Mouse (Mus musculus): Measurements from ENCODE around the gene Foxb1.

Foxb1 gene

DNA sequence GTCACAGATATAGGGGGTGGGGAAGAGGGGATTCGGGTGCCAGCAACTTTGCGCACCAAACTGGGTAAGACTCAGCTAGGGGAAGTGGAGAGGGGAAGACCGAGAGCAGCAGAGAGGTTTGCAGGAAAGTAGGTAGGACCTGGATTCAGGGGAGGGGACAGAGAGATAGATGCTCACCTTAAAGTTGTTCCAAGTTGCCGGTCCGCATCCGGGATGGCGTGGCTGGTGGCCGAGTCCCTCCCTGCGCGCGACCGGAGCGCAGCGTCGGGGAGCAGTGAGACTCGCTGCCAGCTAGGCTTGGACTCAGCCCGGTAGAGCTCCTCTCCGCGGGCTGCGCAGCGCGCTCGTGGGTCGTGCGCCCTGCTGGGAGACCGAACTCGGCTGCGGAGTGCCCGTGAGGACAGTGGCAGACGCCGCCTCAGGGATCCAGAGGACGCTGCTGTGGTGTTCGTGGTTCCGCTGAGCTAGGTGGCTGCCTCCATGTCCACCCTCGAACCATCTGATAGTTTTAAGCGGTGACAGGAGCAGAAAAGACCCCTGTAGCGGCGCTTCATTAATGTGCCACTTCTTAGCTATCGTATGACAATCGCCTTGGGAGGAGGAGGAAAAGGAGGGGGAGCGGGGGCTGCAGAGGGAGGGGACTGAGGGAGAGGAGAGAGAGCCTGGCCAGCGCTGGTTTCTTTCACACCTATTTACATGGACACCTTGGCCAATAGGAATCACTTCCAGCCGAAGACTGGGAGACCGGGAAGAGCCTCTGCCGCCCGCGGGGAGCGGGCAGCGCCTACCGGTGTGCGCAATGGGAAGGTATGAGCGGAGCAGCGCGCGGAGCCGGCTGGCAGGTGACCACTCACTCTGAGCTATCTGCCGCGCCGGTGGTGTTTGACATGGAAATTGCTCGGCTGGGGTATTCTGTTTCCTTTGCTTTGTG lies at the start of gene Foxb1:
Gene Foxb1, minus strand, starts transcription at position 570 of the 931 bp plus-strand sequence.
- DNase-seq = peak; percentile 56

DNA sequence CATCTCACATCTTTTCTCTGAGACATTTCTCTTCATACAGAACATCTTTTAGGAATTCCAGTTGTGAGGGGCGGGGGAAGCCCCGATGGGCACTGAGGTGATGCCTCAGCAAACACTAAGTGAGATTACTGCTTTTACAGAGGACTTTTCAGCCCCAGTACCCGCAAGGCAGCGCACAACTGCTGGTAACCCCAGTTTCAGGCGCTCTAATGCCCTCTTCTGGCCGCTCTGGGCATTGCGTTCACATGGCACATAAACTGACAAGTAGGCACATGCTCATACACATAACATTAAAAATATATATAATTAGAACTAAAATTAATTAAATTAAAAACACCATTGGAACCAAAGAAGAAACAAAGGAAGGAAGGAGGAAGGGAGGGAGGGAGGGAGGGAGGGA lies 29.8 kb upstream of the Foxb1 start:
- peak; percentile 79 for DNase-seq

DNA sequence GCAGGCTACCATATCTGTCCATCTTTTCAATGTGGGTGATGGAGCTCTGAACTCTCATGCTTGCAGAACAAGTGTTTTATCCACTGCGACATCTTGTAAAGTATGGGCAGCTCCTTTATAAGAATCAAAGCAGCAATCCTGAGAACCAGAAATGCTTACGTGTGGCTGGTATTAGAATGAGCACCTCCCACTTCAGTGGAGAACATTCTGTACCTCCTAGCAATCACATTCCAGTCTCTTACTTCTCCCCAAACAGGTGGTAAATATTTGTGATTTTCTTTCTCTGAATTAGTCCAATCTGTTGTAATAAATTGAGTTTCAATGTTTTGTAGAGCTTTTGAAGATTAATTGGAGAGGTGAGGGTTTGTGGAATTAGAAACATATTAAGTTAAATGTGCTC lies 19.3 kb upstream of the Foxb1 start:
- DNase-seq = no peak

GRCm38 (mm10) chr9:69769949-69770585 lies 9.3 kb upstream of the Foxb1 start:
- no peak for DNase-seq

- DNase-seq = no peak
These were observed 8.6 kb upstream of the Foxb1 start for GRCm38 (mm10) chr9:69769091-69769948.

DNA sequence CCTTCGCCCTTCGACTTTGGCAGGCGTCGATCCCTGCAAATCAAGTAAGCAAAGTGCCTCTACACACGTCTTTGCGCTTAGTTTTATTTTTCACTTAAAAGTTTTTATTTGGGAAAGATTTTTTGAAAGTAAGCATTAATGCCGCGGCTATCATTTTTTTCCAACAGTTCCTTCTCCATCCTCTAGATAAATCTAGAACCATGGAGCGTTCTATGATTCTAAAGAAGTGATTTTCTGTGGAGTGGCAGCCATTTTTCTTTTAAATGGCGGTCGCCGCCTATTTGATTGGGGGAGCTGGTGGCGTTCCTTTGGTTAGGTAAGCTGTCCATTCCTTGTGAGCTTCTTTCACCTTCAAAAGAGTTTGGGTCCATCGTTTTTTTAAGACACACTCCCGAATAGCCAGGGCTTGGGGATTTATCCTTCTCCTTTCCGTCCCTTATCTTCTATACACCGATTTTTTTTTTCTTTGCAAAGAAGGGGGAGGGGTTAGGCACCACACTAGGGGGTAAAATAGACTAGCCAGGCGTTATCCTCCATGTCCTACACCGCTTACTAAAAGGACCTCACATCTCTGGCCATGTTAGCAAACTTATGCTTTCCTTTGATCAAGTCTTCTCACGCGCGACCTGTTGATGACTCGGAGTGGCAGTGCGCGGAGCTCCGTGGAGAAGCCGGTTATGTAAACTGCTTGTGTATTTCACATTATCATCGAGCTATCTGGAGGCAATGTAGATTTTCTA lies 7.6 kb upstream of the Foxb1 start:
- no peak for DNase-seq

- peak; percentile 29 for DNase-seq
These were observed 6.7 kb upstream of the Foxb1 start for GRCm38 (mm10) chr9:69767421-69767820.

DNA sequence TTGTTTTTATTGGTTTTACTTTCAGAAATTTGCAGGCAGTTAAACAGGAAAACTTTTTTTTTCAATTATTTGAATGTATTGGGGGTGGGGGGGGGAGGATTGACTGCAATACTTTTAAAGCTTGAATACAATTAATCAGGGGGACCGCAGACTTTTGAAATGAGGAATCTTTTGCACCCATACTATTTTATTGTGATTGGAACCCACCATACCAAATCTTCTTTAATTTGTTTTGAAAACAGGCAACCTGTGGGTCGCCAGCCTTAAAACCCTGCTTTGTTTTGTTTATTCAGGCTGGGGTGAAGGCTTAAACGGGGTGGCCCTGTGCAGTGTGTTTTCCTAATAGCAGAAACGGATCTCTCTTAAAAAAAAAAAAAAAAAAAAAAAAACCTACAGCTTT lies 6.2 kb upstream of the Foxb1 start:
- no peak for DNase-seq

DNA sequence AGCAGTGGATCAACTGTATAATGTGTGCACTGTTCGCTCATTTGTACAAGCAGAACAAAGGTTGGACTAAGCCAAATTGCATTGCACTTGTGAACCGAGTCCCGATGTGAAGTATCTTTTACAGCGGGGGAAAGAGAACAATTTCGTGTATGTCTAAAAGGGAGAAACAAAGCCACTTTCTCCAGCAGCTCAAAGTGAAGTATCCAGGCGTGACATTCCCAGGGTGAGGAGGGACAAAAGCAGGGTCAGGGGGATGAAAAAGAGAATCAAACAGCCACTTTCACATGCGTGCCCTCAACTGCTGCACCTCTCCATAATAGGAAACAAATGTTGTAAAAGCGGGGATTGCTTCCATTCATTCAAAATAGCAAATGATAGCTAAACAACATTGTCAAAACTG lies 5.6 kb upstream of the Foxb1 start:
- no peak for DNase-seq

DNA sequence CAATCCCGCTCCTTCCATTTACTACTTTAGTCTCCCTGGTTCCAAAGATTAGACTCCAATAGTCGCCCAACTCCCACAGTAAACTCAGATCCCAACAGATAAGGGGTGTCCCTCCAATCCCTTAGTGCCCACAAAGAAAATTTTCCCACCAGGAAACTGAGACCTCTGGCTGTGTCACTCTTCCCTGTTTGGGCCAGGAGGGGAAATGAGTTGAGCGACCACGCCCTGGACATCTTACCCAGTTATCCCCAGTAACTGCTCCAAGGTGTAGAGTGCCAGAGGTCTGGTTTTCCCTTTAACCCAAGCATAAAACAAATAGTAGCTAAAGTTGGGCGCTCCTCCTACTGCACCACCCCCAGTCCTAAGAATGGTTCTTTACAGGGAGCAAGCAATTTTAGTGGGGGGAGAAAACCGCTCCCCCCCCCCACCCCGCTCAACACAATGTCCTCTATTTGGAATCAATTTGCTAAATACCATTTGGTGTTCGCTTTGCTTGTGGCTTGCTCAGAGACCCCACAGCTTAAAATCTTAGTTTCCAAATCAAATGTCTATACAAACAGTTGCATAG lies 4.8 kb upstream of the Foxb1 start:
- no peak for DNase-seq

- peak; percentile 40 for DNase-seq
These were observed 4.1 kb upstream of the Foxb1 start for GRCm38 (mm10) chr9:69764586-69765482.

GRCm38 (mm10) chr9:69763681-69764585 lies 3.2 kb upstream of the Foxb1 start:
- DNase-seq = peak; percentile 25

DNA sequence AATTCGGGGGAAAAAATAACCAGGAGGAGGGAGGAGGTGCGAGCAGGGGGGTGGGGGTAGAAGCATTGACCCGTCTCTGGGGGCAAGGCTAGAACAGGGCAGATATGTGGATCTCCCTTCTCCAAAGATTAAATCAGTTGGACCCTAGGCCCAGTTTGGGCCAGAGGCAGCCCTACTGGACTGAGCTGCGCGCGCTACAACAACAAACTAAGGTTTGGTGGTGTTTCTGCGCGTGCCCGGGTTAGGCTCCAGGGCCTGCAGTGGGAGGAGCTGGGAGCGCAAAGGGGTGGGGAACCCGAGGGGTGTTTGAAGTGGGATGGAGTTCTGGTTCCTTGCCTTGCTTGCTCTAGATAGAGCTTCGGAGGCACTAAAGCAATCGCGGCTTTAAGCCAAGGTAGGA lies 2.0 kb upstream of the Foxb1 start:
- DNase-seq = peak; percentile 67

- no peak for DNase-seq
These were observed 1.5 kb upstream of the Foxb1 start for GRCm38 (mm10) chr9:69762221-69762620.

- no peak for DNase-seq
These were observed 829 bp upstream of the Foxb1 start for GRCm38 (mm10) chr9:69761569-69761968.

DNA sequence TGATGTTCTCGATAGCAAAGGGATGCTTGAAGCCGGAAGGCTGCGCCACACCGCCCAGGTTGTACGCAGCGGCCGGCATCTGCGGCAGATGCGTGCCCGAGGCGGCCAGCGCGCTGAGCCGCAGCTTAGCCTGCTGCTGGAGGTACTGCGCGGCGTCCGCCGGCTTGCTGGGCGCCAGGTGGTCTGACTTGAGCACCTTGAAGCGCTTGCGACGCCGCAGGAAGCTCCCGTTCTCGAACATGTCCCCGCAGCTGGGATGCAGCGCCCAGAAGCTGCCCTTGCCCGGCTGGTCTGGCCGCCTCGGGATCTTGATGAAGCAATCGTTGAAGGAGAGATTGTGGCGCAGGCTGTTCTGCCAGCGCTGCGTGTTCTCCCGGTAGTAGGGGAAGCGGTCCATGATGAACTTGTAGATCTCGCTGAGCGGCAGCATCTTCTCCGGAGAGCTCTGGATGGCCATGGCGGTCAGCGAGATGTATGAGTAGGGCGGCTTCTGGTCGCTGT lies 969 bp downstream of the Foxb1 start:
- DNase-seq = peak; percentile 53

GRCm38 (mm10) chr9:69758946-69759615 lies 1.7 kb downstream of the Foxb1 start:
- peak; percentile 58 for DNase-seq

DNA sequence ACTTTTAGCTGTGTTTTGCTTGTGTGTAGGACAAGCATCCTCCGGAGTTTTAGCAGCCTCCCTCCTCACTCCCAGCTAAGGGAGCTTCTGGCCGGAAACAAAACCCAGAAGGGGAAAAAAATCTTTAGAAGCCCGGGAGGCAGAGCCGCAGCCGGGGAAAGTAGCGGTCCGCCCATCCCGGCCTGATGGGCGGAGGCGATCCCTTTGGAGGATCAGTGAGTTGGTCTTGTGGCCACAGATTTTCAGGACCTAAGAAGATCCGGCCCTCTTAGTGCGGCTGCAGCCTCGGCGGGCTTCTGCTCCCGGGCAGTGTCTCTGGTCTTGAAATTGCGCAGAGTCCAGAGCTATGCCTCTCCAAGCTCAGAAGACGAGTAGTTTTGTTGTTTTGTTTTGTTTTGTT lies 2.2 kb downstream of the Foxb1 start:
- DNase-seq = peak; percentile 48

GRCm38 (mm10) chr9:69757254-69757653 lies 3.5 kb downstream of the Foxb1 start:
- DNase-seq = peak; percentile 83

All from thymus, postnatal 14 days (tissue).